Mouse (Mus musculus): ENCODE measurements around the gene Parvb.

GRCm38 (mm10) chr15:84209517-84210412 is 22.1 kb upstream of the Parvb start:
- TF ChIP-seq CTCF (IDR thresholded peaks at IDR 0.05; ENCODE audit: low read depth) = no peak
- peak; percentile 94 for TF ChIP-seq EP300 (IDR thresholded peaks at IDR 0.05; ENCODE audit: low read depth)
